Mouse (Mus musculus) heart, postnatal 0 days (tissue): ENCODE measurements around the gene Zranb3.

Source experiments
- CTCF ChIP-seq: IDR thresholded peaks from 2 replicates; pipeline ENCODE4 v1.5.1; 2016; ENCODE audit warnings: antibody characterized with exemption, control low read depth, low read depth
- EP300 ChIP-seq: IDR thresholded peaks from 2 replicates; pipeline ENCODE4 v1.6.1; 2016; ENCODE audit warnings: antibody characterized with exemption, low read depth

- TF ChIP-seq CTCF (no peak), EP300 (no peak)
Observed at GRCm38 (mm10) chr1:127956524-127956923, 146.3 kb downstream of the Zranb3 start.
